In genomic region chr2:145866238-145866637, GRCm38 (mm10) we compare ENCODE assay signal across 23 mouse cellular contexts.
"Had no signal": no experiment of that assay in that cellular context is flagged by ENCODE, and none has a peak within 500 bp of the region (broad histone marks: within the 10 kb centered on the region; RNA-seq: fewer than 3 reads in every experiment).

No protein-coding gene starts in this region.

- H3K4me1 ChIP-seq: liver, embryonic 12.5 days had no signal

- H3K4me3 ChIP-seq: heart, adult 2 months; heart, embryonic 13.5 days; heart, embryonic 15.5 days; hindbrain, embryonic 13.5 days; hindbrain, embryonic 15.5 days; kidney, embryonic 15.5 days; limb, embryonic 13.5 days; limb, embryonic 15.5 days; liver, embryonic 12.5 days had no signal

- H3K36me3 ChIP-seq: hindbrain, embryonic 15.5 days; liver, embryonic 12.5 days had no signal

- DNase-seq: gastrocnemius, postnatal 10 days; gastrocnemius, postnatal 36 days; heart, adult 2 months; heart, postnatal 14 days; heart, postnatal 36 days; kidney, adult 11 months; kidney, adult 2 months; kidney, adult 9 months; kidney, postnatal 14 days; kidney, postnatal 36 days; layer of hippocampus, postnatal 36 days; left cerebral cortex, postnatal 4 days had no signal

- H3K27ac ChIP-seq: heart, adult 2 months; heart, embryonic 13.5 days; heart, embryonic 15.5 days; hindbrain, embryonic 13.5 days; hindbrain, embryonic 15.5 days; hindbrain, postnatal 0 days; kidney, embryonic 15.5 days; kidney, postnatal 0 days; limb, embryonic 13.5 days; limb, embryonic 15.5 days; liver, embryonic 12.5 days; liver, embryonic 14.5 days had no signal
